Mouse (Mus musculus): ENCODE data around the gene Nkx2-2.

DNA sequence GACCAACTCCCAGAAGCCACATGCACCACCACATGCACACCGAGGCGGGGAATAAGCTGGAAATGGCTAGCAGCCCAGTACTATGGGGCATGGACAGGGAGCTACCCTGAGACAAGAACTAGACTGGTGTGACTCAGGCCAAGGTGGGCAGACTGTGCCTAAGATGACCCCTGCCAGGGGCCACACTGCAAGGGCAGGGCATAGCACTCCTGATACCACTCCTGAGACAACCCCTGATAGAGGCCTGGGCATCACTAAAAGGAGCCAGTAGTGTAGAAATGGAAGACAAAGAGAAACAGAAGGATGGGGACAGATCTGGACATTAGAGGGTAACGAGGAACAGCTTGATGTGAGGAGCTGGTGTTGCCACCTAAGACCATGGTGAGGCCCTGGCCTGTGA is 28.7 kb downstream of the Nkx2-2 start:
- TF ChIP-seq CTCF (IDR thresholded peaks at IDR 0.05; ENCODE audit: insufficient read depth, low read depth, low read length) (no peak), POLR2A (IDR thresholded peaks at IDR 0.05; ENCODE audit: insufficient read depth, low read depth, low read length) (no peak)

Measured in olfactory bulb, adult 2 months (tissue).